Mouse (Mus musculus) cortical plate, adult 2 months (tissue): ENCODE measurements around the gene Card19.

Experiments
- CTCF ChIP-seq: fragments of 200-500 bp; IDR thresholded peaks from 2 replicates; pipeline ENCODE4 v1.5.1; 2011; ENCODE audit warnings: mild to moderate bottlenecking, control low read depth, low read length; ENCODE audit not compliant: insufficient read depth; ENCODE audit errors: extremely low read depth
- POLR2A ChIP-seq: fragments of 200-500 bp; IDR thresholded peaks from 2 replicates; pipeline ENCODE4 v1.6.1; 2011; ENCODE audit warnings: mild to moderate bottlenecking, low read length, control low read depth; ENCODE audit not compliant: insufficient read depth; ENCODE audit errors: extremely low read depth

GRCm38 (mm10) chr13:49178839-49179585 is 36.8 kb downstream of the Card19 start:
- no peak for TF ChIP-seq CTCF
- no peak for TF ChIP-seq POLR2A
